Mouse (Mus musculus) intestine, embryonic 14.5 days (tissue): ENCODE measurements around the gene Gm13199. TPM values are rescaled to one million over a fixed set of nuclear protein-coding genes. Genes with fewer than 3 reads are reported as not detected.

Experiments used
- polyA plus RNA-seq: library from polyadenylated mRNA; unstranded; fragments of >200 nt; fragmentation: Nextera tagmentation; extraction: Ambion mirVana; gene quantifications from 2 replicates; pipeline ENCODE4 v1.2.1, GENCODE M21; 2014

The Gm13199 gene
- polyA plus RNA-seq, 1 experiment from 2014 or later = 1.3 TPM

Other genes with a start within 250 kb of the Gm13199 start
- gene Camk1d, start 148.4 kb downstream of the Gm13199 start, polyA plus RNA-seq = 20.7 and 21.1 TPM in 2 replicates
- 70.1 and 72.7 TPM in 2 replicates for gene Nudt5, start 17.9 kb downstream of the Gm13199 start, polyA plus RNA-seq
- gene Cdc123, start 17.8 kb downstream of the Gm13199 start, polyA plus RNA-seq = 267 TPM in 2 replicates
- gene Sec61a2, start 32.5 kb upstream of the Gm13199 start, polyA plus RNA-seq = 77.9 and 87.3 TPM in 2 replicates
- 3.6 and 4.7 TPM in 2 replicates for gene Dhtkd1, start 79.9 kb upstream of the Gm13199 start, polyA plus RNA-seq
- gene Upf2, start 88.5 kb upstream of the Gm13199 start, polyA plus RNA-seq = 11.5 and 13.1 TPM in 2 replicates